Mouse (Mus musculus): ENCODE data around the gene Dao. TPM values are rescaled to one million over a fixed set of nuclear protein-coding genes. Genes with fewer than 3 reads are reported as not detected.

Dao gene
- polyA plus RNA-seq, 2 experiments, result 0.05 TPM; not detected in 1

DNA sequence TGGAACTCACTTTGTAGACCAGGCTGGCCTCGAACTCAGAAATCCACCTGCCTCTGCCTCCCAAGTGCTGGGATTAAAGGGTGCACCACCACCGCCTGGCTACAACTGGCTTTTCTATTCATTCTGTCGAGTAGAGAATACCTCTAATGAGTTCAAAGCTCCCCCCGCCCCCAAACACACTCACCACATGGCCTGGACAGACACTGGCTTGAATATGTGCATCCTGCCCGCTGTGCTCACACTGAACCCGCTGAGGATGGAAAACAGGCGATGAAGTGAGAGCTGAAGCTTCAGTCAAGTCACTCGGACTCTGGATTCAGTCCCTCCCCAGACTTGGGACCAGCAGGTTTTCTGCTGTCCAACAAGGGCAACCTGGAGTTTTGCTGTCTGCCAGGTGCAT, 43.1 kb upstream of the Dao start:
- no peak overlapping the region for H3K9ac ChIP-seq (ENCODE audit: low read depth, low read length, severe bottlenecking)
- ATAC-seq (ENCODE audit: low FRiP score, low read depth) (no peak), DNase-seq (ENCODE audit: low spot score) (no peak)
- H3K27me3 ChIP-seq (ENCODE audit: control insufficient read depth, insufficient read depth, low read length), result no peaks in the 10 kb centered on the region
- no peak overlapping the region for H3K4me3 ChIP-seq (replicated peaks; ENCODE audit: low read length)
- 77% methylated on average over 8 of the region's 8 CpGs for WGBS
- H3K27ac ChIP-seq (replicated peaks; ENCODE audit: low read depth, low read length), result no peak overlapping the region
- H3K36me3 ChIP-seq (ENCODE audit: control insufficient read depth, insufficient read depth, low read length), result peaks cover 55% of the 10 kb centered on the region
- no peaks in the 10 kb centered on the region for H3K9me3 ChIP-seq (ENCODE audit: control insufficient read depth, low read length)
- H3K4me2 ChIP-seq (replicated peaks; ENCODE audit: low read depth, low read length, severe bottlenecking), result no peak overlapping the region
- TF ChIP-seq POLR2A (IDR thresholded peaks at IDR 0.05; ENCODE audit: borderline replicate concordance, extremely low read depth, insufficient read depth, insufficient read length), result no peak
- H3K4me1 ChIP-seq (ENCODE audit: control insufficient read depth, insufficient read depth, low read length), result no peaks in the 10 kb centered on the region

DNA sequence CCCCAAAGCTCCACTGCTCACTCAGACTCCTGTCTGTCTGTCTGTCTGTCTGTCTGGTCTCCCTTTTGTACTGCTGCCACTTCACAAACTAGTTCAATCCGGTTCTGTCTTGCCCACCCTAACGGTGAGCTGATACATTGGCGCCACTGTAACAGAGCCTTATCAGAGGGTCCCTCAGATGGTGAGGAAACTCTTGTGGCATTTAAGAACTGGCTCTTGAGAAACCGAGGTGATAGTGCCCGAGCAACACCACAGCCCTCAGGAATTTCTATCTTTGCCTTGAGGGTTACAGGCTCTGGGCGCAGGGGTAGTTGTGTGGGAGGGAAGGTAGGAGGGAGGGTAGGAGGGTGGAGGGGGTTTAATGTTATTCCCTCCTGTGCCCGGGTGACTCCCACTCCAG, 41.7 kb upstream of the Dao start:
- Histone ChIP-seq H3K9me3 (ENCODE audit: control insufficient read depth, low read length) (no peaks in the 10 kb centered on the region), H3K27me3 (ENCODE audit: control insufficient read depth, insufficient read depth, low read length) (no peaks in the 10 kb centered on the region), H3K27ac (replicated peaks; ENCODE audit: low read depth, low read length) (no peak overlapping the region), H3K36me3 (ENCODE audit: control insufficient read depth, insufficient read depth, low read length) (peaks cover 61% of the 10 kb centered on the region), H3K4me1 (ENCODE audit: control insufficient read depth, insufficient read depth, low read length) (no peaks in the 10 kb centered on the region), H3K9ac (ENCODE audit: low read depth, low read length, severe bottlenecking) (no peak overlapping the region), H3K4me2 (replicated peaks; ENCODE audit: low read depth, low read length, severe bottlenecking) (no peak overlapping the region), H3K4me3 (replicated peaks; ENCODE audit: low read length) (no peak overlapping the region)
- ATAC-seq (ENCODE audit: low FRiP score, low read depth) (no peak), DNase-seq (ENCODE audit: low spot score) (no peak)
- 75% methylated on average over 7 of the region's 7 CpGs for WGBS
- TF ChIP-seq POLR2A (IDR thresholded peaks at IDR 0.05; ENCODE audit: borderline replicate concordance, extremely low read depth, insufficient read depth, insufficient read length), result no peak

DNA sequence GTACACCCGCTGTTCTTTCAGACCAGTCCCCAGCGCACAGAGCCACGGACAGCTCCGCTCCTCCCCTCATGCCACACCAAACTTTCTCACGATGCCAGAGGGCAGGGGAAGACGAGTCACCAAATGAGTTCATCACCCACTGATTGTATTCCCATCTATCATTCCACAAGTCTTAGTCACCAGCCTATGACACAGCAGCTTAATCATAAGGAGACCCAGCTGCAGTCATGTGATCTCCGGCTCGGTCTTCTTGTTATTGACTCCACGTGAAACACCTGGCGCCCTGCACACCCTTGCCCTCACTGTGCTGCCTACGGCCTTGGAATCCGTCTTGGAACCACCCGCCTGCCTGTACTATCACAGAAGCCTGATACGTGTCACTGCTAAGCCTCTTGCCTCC, 38.5 kb upstream of the Dao start:
- peaks cover 72% of the 10 kb centered on the region for H3K36me3 ChIP-seq (ENCODE audit: control insufficient read depth, insufficient read depth, low read length)
- no peaks in the 10 kb centered on the region for H3K27me3 ChIP-seq (ENCODE audit: control insufficient read depth, insufficient read depth, low read length)
- no peak overlapping the region for H3K9ac ChIP-seq (ENCODE audit: low read depth, low read length, severe bottlenecking)
- DNase-seq (ENCODE audit: low spot score), result no peak
- no peak overlapping the region for H3K4me2 ChIP-seq (replicated peaks; ENCODE audit: low read depth, low read length, severe bottlenecking)
- no peak for ATAC-seq (ENCODE audit: low FRiP score, low read depth)
- H3K4me3 ChIP-seq (replicated peaks; ENCODE audit: low read length), result no peak overlapping the region
- no peak overlapping the region for H3K27ac ChIP-seq (replicated peaks; ENCODE audit: low read depth, low read length)
- H3K9me3 ChIP-seq (ENCODE audit: control insufficient read depth, low read length), result no peaks in the 10 kb centered on the region
- no peak for TF ChIP-seq POLR2A (IDR thresholded peaks at IDR 0.05; ENCODE audit: borderline replicate concordance, extremely low read depth, insufficient read depth, insufficient read length)
- H3K4me1 ChIP-seq (ENCODE audit: control insufficient read depth, insufficient read depth, low read length), result no peaks in the 10 kb centered on the region
- WGBS, result 84% methylated on average over 14 of the region's 14 CpGs

DNA sequence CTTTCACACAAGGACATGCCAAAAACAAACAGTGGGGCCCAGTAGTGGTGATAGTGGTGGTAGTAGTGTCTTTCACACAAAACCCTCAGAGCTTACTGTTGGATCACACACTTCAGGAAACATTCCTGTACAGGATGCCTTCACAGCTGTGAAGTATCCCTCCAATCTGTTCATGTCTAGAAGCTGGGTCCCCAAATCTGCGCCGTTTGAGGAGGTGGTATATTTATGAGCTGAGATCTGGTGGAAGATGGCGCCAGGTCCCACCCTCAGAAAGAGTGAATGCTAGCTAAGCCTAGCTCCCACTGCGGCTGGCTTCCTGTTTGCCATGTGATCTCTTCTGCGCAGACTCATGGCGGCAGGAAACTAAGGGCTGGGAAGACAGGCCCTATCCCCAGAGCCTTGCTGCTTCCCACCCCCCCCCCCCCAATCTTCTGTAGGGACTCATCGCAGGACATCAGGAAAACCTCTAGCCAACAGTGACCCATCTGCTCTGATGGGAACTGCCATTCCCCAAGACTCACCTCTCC, 37.8 kb upstream of the Dao start:
- no peak overlapping the region for H3K4me3 ChIP-seq (replicated peaks; ENCODE audit: low read length)

DNA sequence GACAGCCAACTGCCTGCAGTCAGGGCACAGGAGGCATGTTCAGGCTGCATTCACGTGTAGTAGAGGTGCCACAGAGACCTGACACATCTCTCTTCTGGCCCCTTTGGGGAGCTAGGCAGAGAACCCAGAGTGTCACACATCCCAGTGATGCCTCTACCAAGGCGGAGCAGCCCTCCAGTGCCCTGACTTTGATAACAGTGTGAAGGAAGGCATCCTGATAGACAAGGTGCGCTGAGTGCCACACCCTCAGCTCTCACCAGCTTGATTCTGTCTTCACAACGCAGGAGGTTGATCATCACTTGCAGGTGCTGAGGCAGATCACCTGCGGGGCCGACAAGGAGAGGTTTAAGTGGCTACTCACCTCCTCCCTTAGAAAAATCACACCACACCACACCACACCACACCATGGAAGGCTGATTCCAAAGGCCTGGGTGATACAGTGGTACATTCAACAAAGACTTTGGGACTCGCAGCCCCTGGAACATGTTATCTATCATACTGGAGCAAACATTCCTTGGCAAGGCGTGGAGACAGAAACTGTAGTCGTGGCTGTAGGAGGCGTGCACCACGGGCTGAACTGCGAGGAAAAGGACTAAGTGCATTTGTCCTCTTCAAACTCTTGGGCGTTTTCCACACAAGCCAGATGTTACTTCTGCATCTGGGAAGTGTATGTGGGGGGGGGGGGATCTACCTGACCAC, 36.9 kb upstream of the Dao start:
- Histone ChIP-seq H3K4me2 (replicated peaks; ENCODE audit: low read depth, low read length, severe bottlenecking) (no peak overlapping the region), H3K36me3 (ENCODE audit: control insufficient read depth, insufficient read depth, low read length) (peaks cover 68% of the 10 kb centered on the region), H3K27ac (replicated peaks; ENCODE audit: low read depth, low read length) (no peak overlapping the region), H3K4me1 (ENCODE audit: control insufficient read depth, insufficient read depth, low read length) (no peaks in the 10 kb centered on the region), H3K27me3 (ENCODE audit: control insufficient read depth, insufficient read depth, low read length) (no peaks in the 10 kb centered on the region), H3K9ac (ENCODE audit: low read depth, low read length, severe bottlenecking) (no peak overlapping the region), H3K4me3 (replicated peaks; ENCODE audit: low read length) (no peak overlapping the region), H3K9me3 (ENCODE audit: control insufficient read depth, low read length) (no peaks in the 10 kb centered on the region)
- DNase-seq (ENCODE audit: low spot score) (no peak), ATAC-seq (ENCODE audit: low FRiP score, low read depth) (no peak)
- 91% methylated on average over 13 of the region's 13 CpGs for WGBS
- no peak for TF ChIP-seq POLR2A (IDR thresholded peaks at IDR 0.05; ENCODE audit: borderline replicate concordance, extremely low read depth, insufficient read depth, insufficient read length)

More for the DNA sequence above, 37.8 kb upstream of the Dao start:
- Histone ChIP-seq H3K9ac (ENCODE audit: low read depth, low read length, severe bottlenecking) (no peak overlapping the region), H3K27me3 (ENCODE audit: control insufficient read depth, insufficient read depth, low read length) (no peaks in the 10 kb centered on the region), H3K4me1 (ENCODE audit: control insufficient read depth, insufficient read depth, low read length) (no peaks in the 10 kb centered on the region), H3K27ac (replicated peaks; ENCODE audit: low read depth, low read length) (no peak overlapping the region), H3K36me3 (ENCODE audit: control insufficient read depth, insufficient read depth, low read length) (peaks cover 76% of the 10 kb centered on the region), H3K4me2 (replicated peaks; ENCODE audit: low read depth, low read length, severe bottlenecking) (no peak overlapping the region), H3K9me3 (ENCODE audit: control insufficient read depth, low read length) (no peaks in the 10 kb centered on the region)
- no peak for DNase-seq (ENCODE audit: low spot score)
- TF ChIP-seq POLR2A (IDR thresholded peaks at IDR 0.05; ENCODE audit: borderline replicate concordance, extremely low read depth, insufficient read depth, insufficient read length), result no peak
- no peak for ATAC-seq (ENCODE audit: low FRiP score, low read depth)
- 86% methylated on average over 7 of the region's 7 CpGs for WGBS
